Mouse (Mus musculus) liver, adult 2 months (tissue): ENCODE measurements around the gene Chst3. TPM values are rescaled to one million over a fixed set of nuclear protein-coding genes. Genes with fewer than 3 reads are reported as not detected.
"Not testable (repeated sequence)": the region's sequence is repeated elsewhere in the genome, so short reads cannot be mapped to it uniquely, and the experiment has no call there.

Source experiments
- DNase-seq: peaks from one replicate; pipeline ENCODE4 v3.0.0-alpha.2; 2011; ENCODE audit warnings: low read depth, low spot score; ENCODE audit errors: extremely low read depth
- H3K27ac ChIP-seq: fragments of 200-500 bp; replicated peaks from 2 replicates; pipeline ENCODE4 v1.5.1; 2012; ENCODE audit warnings: low read depth, mild to moderate bottlenecking, control low read depth, inconsistent platforms, low read length; ENCODE audit not compliant: insufficient read depth
- H3K27me3 ChIP-seq: fragments of 200-500 bp; 2 replicates; pipeline ENCODE4 v1.6.1; 2012; ENCODE audit warnings: mild to moderate bottlenecking, moderate library complexity, low read length, inconsistent platforms; ENCODE audit not compliant: control insufficient read depth, insufficient read depth
- H3K36me3 ChIP-seq: fragments of 200-500 bp; 2 replicates; pipeline ENCODE4 v1.6.1; 2012; ENCODE audit warnings: low read length, inconsistent platforms; ENCODE audit not compliant: control insufficient read depth, insufficient read depth
- H3K4me1 ChIP-seq: fragments of 200-500 bp; 2 replicates; pipeline ENCODE4 v1.6.1; 2011; ENCODE audit warnings: low read length; ENCODE audit not compliant: control insufficient read depth, insufficient read depth
- H3K4me3 ChIP-seq: fragments of 200-500 bp; 2 replicates; pipeline ENCODE4 v1.5.1; 2011; ENCODE audit warnings: low read depth, mild to moderate bottlenecking, control low read depth, low read length, moderate library complexity; ENCODE audit not compliant: insufficient read depth
- H3K79me2 ChIP-seq: fragments of 200-500 bp; 2 replicates; pipeline ENCODE4 v1.6.1; 2012; ENCODE audit warnings: inconsistent platforms, mild to moderate bottlenecking, low read length, moderate library complexity; ENCODE audit not compliant: control insufficient read depth, insufficient read depth
- H3K9ac ChIP-seq: fragments of 200-500 bp; 2 replicates; pipeline ENCODE4 v1.6.1; 2012; ENCODE audit warnings: low read depth, mild to moderate bottlenecking, control low read depth, inconsistent platforms, low read length
- CTCF ChIP-seq: fragments of 200-500 bp; IDR thresholded peaks from 2 replicates; pipeline ENCODE4 v1.5.1; 2011; ENCODE audit warnings: low read depth, low read length, control low read depth
- POLR2A ChIP-seq: fragments of 200-500 bp; IDR thresholded peaks from 2 replicates; pipeline ENCODE4 v1.6.1; 2011; ENCODE audit warnings: low read length, control low read depth; ENCODE audit not compliant: insufficient read depth; ENCODE audit errors: extremely low read depth
- WGBS: fragments of 180-500 bp; shearing (Covaris S2); methylation state at CpG from one replicate; pipeline ENCODE4 v1.1.7; 2018; 5-methylcytosine and 5-hydroxymethylcytosine counted together
- polyA plus RNA-seq: library from polyadenylated mRNA; depleted of rRNA; stranded (reverse); fragments of >200 nt; gene quantifications from 2 replicates; pipeline ENCODE4 v1.2.3, GENCODE M21; 2012
- total RNA-seq: library from RNA; depleted of rRNA; stranded (reverse); fragments of >200 nt; gene quantifications from 2 replicates; pipeline ENCODE4 v1.2.3, GENCODE M21; 2014

The Chst3 gene
- total and polyA plus RNA-seq, 2 experiments, result 0.09 to 0.43 TPM

GRCm38 (mm10) chr10:60156016-60156415 lies 63.0 kb downstream of the Chst3 start:
- TF ChIP-seq CTCF, result no peak
- no peak for TF ChIP-seq POLR2A
- Histone ChIP-seq H3K4me1 (no peaks in the 10 kb centered on the region), H3K36me3 (no peaks in the 10 kb centered on the region), H3K4me3 (no peak overlapping the region), H3K9ac (no peak overlapping the region), H3K79me2 (no peaks in the 10 kb centered on the region), H3K27me3 (no peaks in the 10 kb centered on the region), H3K27ac (no peak overlapping the region)
- no peak for DNase-seq

GRCm38 (mm10) chr10:60151107-60151663 lies 67.9 kb downstream of the Chst3 start:
- 60% methylated on average over 6 of the region's 6 CpGs for WGBS
- no peak overlapping the region for H3K27ac ChIP-seq
- no peak overlapping the region for H3K4me3 ChIP-seq
- no peaks in the 10 kb centered on the region for H3K79me2 ChIP-seq
- H3K27me3 ChIP-seq, result no peaks in the 10 kb centered on the region
- no peaks in the 10 kb centered on the region for H3K36me3 ChIP-seq
- TF ChIP-seq CTCF (no peak), POLR2A (no peak)
- no peak overlapping the region for H3K9ac ChIP-seq
- no peaks in the 10 kb centered on the region for H3K4me1 ChIP-seq
- no peak for DNase-seq

- no peaks in the 10 kb centered on the region for H3K36me3 ChIP-seq
- no peaks in the 10 kb centered on the region for H3K27me3 ChIP-seq
- DNase-seq, result peak; percentile 39
- TF ChIP-seq CTCF, result peak; percentile 91
- no peak for TF ChIP-seq POLR2A
- no peak overlapping the region for H3K4me3 ChIP-seq
- no peak overlapping the region for H3K9ac ChIP-seq
- H3K27ac ChIP-seq, result no peak overlapping the region
- WGBS, result 5% methylated on average over 5 of the region's 5 CpGs
- no peaks in the 10 kb centered on the region for H3K79me2 ChIP-seq
- no peaks in the 10 kb centered on the region for H3K4me1 ChIP-seq
Observed at GRCm38 (mm10) chr10:60148087-60148486, 71.0 kb downstream of the Chst3 start.

- WGBS, result 71% methylated on average over 10 of the region's 10 CpGs
- not testable (repeated sequence) for H3K79me2 ChIP-seq, H3K4me1 ChIP-seq, H3K27ac ChIP-seq, H3K27me3 ChIP-seq, H3K4me3 ChIP-seq, H3K36me3 ChIP-seq, H3K9ac ChIP-seq, DNase-seq
Observed at GRCm38 (mm10) chr10:60147510-60148047, 71.5 kb downstream of the Chst3 start.

GRCm38 (mm10) chr10:60141656-60142160 lies 77.4 kb downstream of the Chst3 start:
- 93% methylated on average over 3 of the region's 3 CpGs for WGBS
- Histone ChIP-seq H3K27ac (no peak overlapping the region), H3K4me3 (no peak overlapping the region), H3K79me2 (no peaks in the 10 kb centered on the region), H3K4me1 (no peaks in the 10 kb centered on the region), H3K9ac (no peak overlapping the region), H3K36me3 (no peaks in the 10 kb centered on the region), H3K27me3 (no peaks in the 10 kb centered on the region)
- DNase-seq, result no peak
- TF ChIP-seq CTCF (no peak), POLR2A (no peak)

GRCm38 (mm10) chr10:60140751-60141150 lies 78.3 kb downstream of the Chst3 start:
- TF ChIP-seq POLR2A, result no peak
- no peak for TF ChIP-seq CTCF
- Histone ChIP-seq H3K27ac (no peak overlapping the region), H3K36me3 (no peaks in the 10 kb centered on the region), H3K4me1 (no peaks in the 10 kb centered on the region), H3K4me3 (no peak overlapping the region), H3K27me3 (no peaks in the 10 kb centered on the region), H3K9ac (no peak overlapping the region), H3K79me2 (no peaks in the 10 kb centered on the region)
- WGBS, result 94% methylated on average over 4 of the region's 4 CpGs
- DNase-seq, result no peak
